Mouse (Mus musculus): ENCODE results near the gene Ubqln4. TPM values are rescaled to one million over a fixed set of nuclear protein-coding genes. Genes with fewer than 3 reads are reported as not detected.

Gene Ubqln4
- total RNA-seq, 1 experiment, result 103 TPM

DNA sequence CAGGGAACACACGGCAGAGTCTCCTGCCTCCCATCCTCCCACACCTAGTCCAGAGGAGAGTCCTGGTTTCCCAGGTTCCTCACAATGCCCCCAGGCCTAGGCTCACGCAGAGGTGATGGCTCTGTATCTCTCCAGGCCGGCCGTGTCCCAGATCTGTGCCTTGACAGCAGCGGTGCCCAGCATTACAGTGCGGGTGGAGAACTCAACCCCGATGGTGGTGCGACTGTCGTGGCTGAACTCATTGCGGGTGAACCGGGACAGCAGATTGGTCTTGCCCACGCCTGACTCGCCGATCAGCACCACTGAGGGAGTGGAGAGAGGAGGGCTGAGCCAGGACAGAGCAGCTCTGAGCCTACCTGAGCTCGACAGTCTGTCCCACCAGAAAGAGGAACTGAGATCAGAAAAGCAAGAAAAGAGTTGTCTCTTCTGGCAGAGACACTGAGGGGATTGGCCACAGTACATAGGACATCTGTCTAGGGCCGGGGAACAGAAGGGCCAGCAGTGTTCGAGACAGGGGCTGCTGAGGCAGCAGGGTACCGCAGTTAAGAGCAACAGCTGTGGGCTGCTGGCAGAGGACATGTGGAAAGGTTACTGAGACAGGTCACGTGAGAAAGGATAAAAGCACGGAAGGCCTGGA is 8.5 kb upstream of the Ubqln4 start:
- Histone ChIP-seq H3K4me1 (ENCODE audit: control insufficient read depth in 2 of 2, insufficient read depth in 2 of 2, low read length in 2 of 2, poor library complexity in 1 of 2) (peaks cover 2 to 41% of the 10 kb centered on the region in 2 experiments; a peak in 3 of 4 replicates), H3K27ac (ENCODE audit: insufficient read depth, low read depth, low read length, poor library complexity, severe bottlenecking) (no peak overlapping the region), H3K36me3 (ENCODE audit: control insufficient read depth, insufficient read depth, low read length, poor library complexity, severe bottlenecking) (peaks cover 5% of the 10 kb centered on the region; the same call in 1 of the 2 replicates), H3K9me3 (ENCODE audit: control insufficient read depth, insufficient read depth, low read depth, low read length) (no peaks in the 10 kb centered on the region), H3K9ac (ENCODE audit: insufficient read depth, low read depth, low read length, poor library complexity, severe bottlenecking) (peak overlapping the region; percentile 17), H3K4me3 (ENCODE audit: insufficient read depth in 1 of 2, low read depth in 1 of 2, low read length in 2 of 2, poor library complexity in 1 of 2, severe bottlenecking in 1 of 2) (peak overlapping the region in 1 of 2 experiments; percentile 4; a peak in 1 of 4 replicates)
- no peak for TF ChIP-seq ZNF384 (IDR thresholded peaks at IDR 0.05; ENCODE audit: low read depth, low read length)
- TF ChIP-seq HCFC1 (IDR thresholded peaks at IDR 0.05; ENCODE audit: borderline replicate concordance, insufficient read depth, low read length), result no peak
- in situ Hi-C loops (cut with MboI; ENCODE audit: low sequenced_read_pairs in 2 of 2, unreplicated experiment in 2 of 2), result no loop called here
- no peak for DNase-seq (ENCODE audit: low read depth, low spot score)

DNA sequence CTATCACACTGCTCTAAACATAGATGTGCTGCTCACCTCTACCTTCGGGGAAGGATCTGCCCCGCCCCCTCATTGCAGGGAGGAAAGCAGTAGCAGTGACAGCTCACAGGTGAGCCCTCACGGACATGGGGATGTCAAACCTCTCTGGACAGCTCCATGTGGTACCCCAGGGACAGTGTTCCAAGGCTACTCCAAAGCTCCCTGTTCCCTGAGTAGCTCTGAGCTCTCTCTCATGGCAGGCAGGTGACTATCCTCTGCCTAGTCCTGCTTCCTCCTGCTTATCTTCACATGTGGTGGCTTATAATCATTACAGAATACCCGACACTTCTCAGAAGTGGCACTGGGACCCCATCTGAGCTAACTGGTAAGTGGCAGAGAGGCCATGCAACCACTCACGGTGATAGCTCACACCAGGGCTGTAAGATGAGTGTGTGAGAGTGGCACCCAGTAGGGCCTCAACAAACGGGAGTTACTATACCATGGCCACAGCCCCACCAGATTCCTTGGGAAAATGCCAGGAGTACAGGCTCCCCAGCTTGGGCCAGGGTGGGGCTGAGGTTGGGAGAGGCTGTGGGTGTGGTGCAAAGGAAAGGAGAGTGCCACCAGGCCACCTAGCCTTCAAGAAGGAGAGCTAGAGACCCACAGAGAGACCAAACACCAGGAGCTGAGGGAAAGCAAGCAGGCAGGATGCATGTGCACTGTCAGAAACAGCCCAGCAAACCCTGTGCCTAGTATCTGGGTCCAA is 6.7 kb upstream of the Ubqln4 start:
- in situ Hi-C loops (cut with MboI; ENCODE audit: low sequenced_read_pairs in 2 of 2, unreplicated experiment in 2 of 2), result no loop called here
- DNase-seq (ENCODE audit: low read depth, low spot score), result no peak
- H3K9me3 ChIP-seq (ENCODE audit: control insufficient read depth, insufficient read depth, low read depth, low read length), result no peaks in the 10 kb centered on the region
- TF ChIP-seq CHD2 (IDR thresholded peaks at IDR 0.05; ENCODE audit: low read depth, low read length) (no peak), HCFC1 (IDR thresholded peaks at IDR 0.05; ENCODE audit: borderline replicate concordance, insufficient read depth, low read length) (no peak), ZC3H11A (IDR thresholded peaks at IDR 0.05; ENCODE audit: borderline replicate concordance, low read depth, low read length) (no peak), MAFK (IDR thresholded peaks at IDR 0.05; ENCODE audit: insufficient read depth, low read depth, low read length) (no peak), ZNF384 (IDR thresholded peaks at IDR 0.05; ENCODE audit: low read depth, low read length) (no peak)
- H3K36me3 ChIP-seq (ENCODE audit: control insufficient read depth, insufficient read depth, low read length, poor library complexity, severe bottlenecking), result peaks cover 4% of the 10 kb centered on the region; the same call in 1 of the 2 replicates
- no peak overlapping the region for H3K27ac ChIP-seq (ENCODE audit: insufficient read depth, low read depth, low read length, poor library complexity, severe bottlenecking)
- no peak overlapping the region for H3K4me3 ChIP-seq (ENCODE audit: insufficient read depth in 1 of 2, low read depth in 1 of 2, low read length in 2 of 2, poor library complexity in 1 of 2, severe bottlenecking in 1 of 2)
- H3K4me1 ChIP-seq (ENCODE audit: control insufficient read depth in 2 of 2, insufficient read depth in 2 of 2, low read length in 2 of 2, poor library complexity in 1 of 2), result peaks cover 2 to 35% of the 10 kb centered on the region in 2 experiments; a peak in 3 of 4 replicates
- no peak overlapping the region for H3K9ac ChIP-seq (ENCODE audit: insufficient read depth, low read depth, low read length, poor library complexity, severe bottlenecking)

DNA sequence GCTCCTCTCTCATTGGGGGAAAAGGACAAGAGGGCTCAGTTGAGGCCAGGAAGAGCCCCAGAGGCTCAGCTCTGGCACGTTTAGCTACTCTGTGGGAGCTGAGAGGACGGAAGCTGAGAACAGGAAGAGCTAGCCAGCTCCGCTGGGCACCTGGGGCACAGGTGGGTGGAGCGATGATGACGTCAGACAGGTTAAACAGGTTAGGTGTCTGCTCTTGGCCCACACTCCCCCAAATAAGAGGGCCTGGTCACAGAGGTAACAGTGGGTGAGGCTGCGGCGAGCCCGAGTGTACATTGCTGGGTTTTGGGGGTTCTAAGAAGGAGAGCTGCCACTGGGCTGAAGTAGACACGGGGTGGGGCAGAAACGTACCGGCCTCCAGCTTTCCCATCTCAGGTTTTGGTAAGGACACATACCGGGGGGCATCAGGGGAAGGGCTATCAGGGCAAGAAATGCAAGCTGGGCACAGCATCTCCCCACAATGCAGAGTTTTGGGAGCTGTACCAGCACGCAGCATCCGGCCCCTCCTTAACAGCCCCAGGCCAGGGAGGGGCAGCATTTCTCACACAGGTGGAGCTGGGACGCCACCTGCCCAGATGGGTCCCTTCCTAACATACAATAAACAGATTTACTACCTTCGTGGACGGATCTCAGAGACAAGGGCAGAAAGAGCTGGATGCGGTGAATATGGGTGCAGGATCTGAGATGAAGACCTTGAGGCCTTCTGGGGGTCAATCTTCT is 5.2 kb upstream of the Ubqln4 start, which contains the start of gene Rab25:
Rab25 (minus strand) TSS at position 121 of the 738 bp plus-strand sequence.
- no peak within 1 kb of the TSS for H3K9ac ChIP-seq (ENCODE audit: insufficient read depth, low read depth, low read length, poor library complexity, severe bottlenecking)
- TF ChIP-seq CHD2 (IDR thresholded peaks at IDR 0.05; ENCODE audit: low read depth, low read length) (no peak), ZNF384 (IDR thresholded peaks at IDR 0.05; ENCODE audit: low read depth, low read length) (no peak), ZC3H11A (IDR thresholded peaks at IDR 0.05; ENCODE audit: borderline replicate concordance, low read depth, low read length) (no peak), MAFK (IDR thresholded peaks at IDR 0.05; ENCODE audit: insufficient read depth, low read depth, low read length) (no peak), HCFC1 (IDR thresholded peaks at IDR 0.05; ENCODE audit: borderline replicate concordance, insufficient read depth, low read length) (no peak)
- DNase-seq (ENCODE audit: low read depth, low spot score), result no peak

DNA sequence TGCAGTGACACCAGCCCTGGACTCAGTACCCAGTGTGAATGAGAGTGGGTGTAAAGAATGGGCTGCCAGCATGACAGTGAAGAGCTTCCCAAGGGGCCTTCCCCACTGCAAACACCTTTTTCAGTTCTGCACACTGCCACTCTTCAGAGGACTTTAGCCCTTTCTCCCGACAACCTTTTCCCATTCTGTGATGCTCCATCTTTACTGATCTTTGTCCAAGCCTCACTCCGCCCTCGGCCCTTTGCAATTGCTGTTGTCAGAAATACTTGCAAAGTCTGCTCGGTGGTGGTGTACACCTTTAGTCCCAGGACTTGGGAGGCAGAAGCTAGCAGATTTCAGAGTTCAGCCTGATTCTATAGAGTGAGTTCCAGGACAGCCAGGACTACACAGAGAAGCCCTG is 2.0 kb upstream of the Ubqln4 start:
- in situ Hi-C loops (cut with MboI; ENCODE audit: low sequenced_read_pairs in 2 of 2, unreplicated experiment in 2 of 2), result no loop called here
- Histone ChIP-seq H3K9me3 (ENCODE audit: control insufficient read depth, insufficient read depth, low read depth, low read length) (no peaks in the 10 kb centered on the region), H3K27ac (ENCODE audit: insufficient read depth, low read depth, low read length, poor library complexity, severe bottlenecking) (no peak overlapping the region), H3K4me3 (ENCODE audit: insufficient read depth in 1 of 2, low read depth in 1 of 2, low read length in 2 of 2, poor library complexity in 1 of 2, severe bottlenecking in 1 of 2) (peak overlapping the region; percentile 83 to 93; a peak in 2 of 4 replicates), H3K9ac (ENCODE audit: insufficient read depth, low read depth, low read length, poor library complexity, severe bottlenecking) (no peak overlapping the region; the same call in 1 of the 2 replicates), H3K4me1 (ENCODE audit: control insufficient read depth in 2 of 2, insufficient read depth in 2 of 2, low read length in 2 of 2, poor library complexity in 1 of 2) (peaks cover 0 to 34% of the 10 kb centered on the region in 2 experiments; a peak in 3 of 4 replicates), H3K36me3 (ENCODE audit: control insufficient read depth, insufficient read depth, low read length, poor library complexity, severe bottlenecking) (peaks cover 17% of the 10 kb centered on the region)
- TF ChIP-seq MAFK (IDR thresholded peaks at IDR 0.05; ENCODE audit: insufficient read depth, low read depth, low read length), result no peak
- no peak for TF ChIP-seq ZC3H11A (IDR thresholded peaks at IDR 0.05; ENCODE audit: borderline replicate concordance, low read depth, low read length)
- no peak for TF ChIP-seq ZNF384 (IDR thresholded peaks at IDR 0.05; ENCODE audit: low read depth, low read length)
- no peak for TF ChIP-seq CHD2 (IDR thresholded peaks at IDR 0.05; ENCODE audit: low read depth, low read length)
- TF ChIP-seq HCFC1 (IDR thresholded peaks at IDR 0.05; ENCODE audit: borderline replicate concordance, insufficient read depth, low read length), result no peak
- DNase-seq (ENCODE audit: low read depth, low spot score), result no peak

More for the DNA sequence above, 5.2 kb upstream of the Ubqln4 start, which contains the start of gene Rab25:
- Histone ChIP-seq H3K36me3 (ENCODE audit: control insufficient read depth, insufficient read depth, low read length, poor library complexity, severe bottlenecking) (peaks cover 2% of the 10 kb centered on the region; the same call in 1 of the 2 replicates), H3K27ac (ENCODE audit: insufficient read depth, low read depth, low read length, poor library complexity, severe bottlenecking) (no peak within 1 kb of the TSS), H3K9me3 (ENCODE audit: control insufficient read depth, insufficient read depth, low read depth, low read length) (no peaks in the 10 kb centered on the region), H3K4me3 (ENCODE audit: insufficient read depth in 1 of 2, low read depth in 1 of 2, low read length in 2 of 2, poor library complexity in 1 of 2, severe bottlenecking in 1 of 2) (peak within 1 kb of the TSS in 1 of 2 experiments; percentile 17; a peak in 1 of 4 replicates), H3K4me1 (ENCODE audit: control insufficient read depth in 2 of 2, insufficient read depth in 2 of 2, low read length in 2 of 2, poor library complexity in 1 of 2) (peaks cover 2 to 31% of the 10 kb centered on the region in 2 experiments; a peak in 3 of 4 replicates)
- in situ Hi-C loops (cut with MboI; ENCODE audit: low sequenced_read_pairs in 2 of 2, unreplicated experiment in 2 of 2), result no loop called here
